Mouse (Mus musculus) embryo, embryonic 10 days (tissue): Measurements from ENCODE around the gene Palld.
A peak's percentile ranks its signal among the peaks of the same experiment; 100 is the strongest.

ENCODE experiments used
- DNase-seq: peaks from one replicate; pipeline ENCODE4 v3.0.0-alpha.2; 2015; ENCODE audit warnings: low spot score

Gene Palld

GRCm38 (mm10) chr8:61725306-61726017 lies 177.0 kb downstream of the Palld start:
- DNase-seq = no peak

GRCm38 (mm10) chr8:61722226-61722625 lies 180.3 kb downstream of the Palld start:
- DNase-seq = no peak

DNA sequence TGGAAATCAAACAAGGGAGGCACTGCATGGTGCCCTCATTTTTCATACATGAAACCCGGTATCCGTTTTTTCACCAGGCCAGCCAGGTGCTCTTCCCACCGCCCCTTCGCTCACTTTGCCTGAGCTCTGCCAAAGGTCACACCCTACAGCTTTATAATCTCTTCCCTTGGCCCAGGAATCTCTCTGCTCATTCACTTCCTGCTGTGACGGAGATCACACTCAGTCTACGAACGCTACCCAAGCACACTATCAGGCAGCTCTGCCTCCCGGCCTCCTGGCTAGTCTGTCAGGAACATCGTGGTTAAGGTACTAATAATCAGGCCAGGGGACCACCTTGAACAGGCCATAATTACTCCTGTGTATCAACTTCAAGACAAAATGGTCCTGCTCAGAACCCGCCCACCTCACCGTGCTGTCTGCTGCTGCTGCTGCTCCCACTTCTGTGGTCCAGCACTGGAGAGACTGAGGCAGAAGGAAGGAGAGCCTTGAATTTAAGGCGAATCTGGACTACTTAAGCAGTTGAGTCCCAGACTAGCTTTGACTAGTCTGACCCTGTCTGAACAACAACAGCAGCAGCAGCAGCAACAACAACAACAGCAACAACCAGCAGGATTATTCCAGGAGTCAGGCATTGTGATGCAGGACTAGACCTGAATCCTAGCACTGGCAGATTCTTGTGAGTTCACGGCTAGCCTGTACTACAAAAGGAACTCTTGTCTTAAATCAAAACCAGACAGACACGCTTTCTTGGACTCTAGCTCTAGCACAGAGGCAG lies 187.0 kb downstream of the Palld start:
- DNase-seq = no peak

DNA sequence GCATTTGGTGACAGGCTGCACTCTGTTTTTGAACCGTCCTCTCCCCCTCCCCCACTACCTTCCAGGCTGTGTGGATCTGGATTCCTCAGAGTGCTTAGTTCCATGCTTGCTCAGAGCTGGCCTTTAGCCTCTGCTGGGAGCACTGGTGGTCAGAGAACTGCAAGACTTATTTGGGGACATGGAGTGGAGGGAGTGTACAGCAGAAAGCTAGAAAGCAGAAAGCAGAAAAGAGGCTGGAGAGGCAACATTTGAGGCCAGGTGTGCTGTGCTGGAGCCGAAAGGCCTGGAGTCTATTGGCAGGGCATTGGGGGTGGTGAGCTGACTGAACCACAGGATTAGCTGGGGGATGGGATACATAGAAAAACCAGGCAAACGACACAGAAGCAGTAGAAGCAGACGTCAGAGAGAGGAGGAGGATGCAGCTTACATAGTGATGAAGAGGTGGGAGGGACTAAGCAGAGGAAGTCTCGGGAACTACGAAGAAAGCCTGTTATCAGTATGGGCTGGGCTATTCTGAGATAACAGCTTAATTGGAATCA lies 188.1 kb downstream of the Palld start:
- no peak for DNase-seq

DNA sequence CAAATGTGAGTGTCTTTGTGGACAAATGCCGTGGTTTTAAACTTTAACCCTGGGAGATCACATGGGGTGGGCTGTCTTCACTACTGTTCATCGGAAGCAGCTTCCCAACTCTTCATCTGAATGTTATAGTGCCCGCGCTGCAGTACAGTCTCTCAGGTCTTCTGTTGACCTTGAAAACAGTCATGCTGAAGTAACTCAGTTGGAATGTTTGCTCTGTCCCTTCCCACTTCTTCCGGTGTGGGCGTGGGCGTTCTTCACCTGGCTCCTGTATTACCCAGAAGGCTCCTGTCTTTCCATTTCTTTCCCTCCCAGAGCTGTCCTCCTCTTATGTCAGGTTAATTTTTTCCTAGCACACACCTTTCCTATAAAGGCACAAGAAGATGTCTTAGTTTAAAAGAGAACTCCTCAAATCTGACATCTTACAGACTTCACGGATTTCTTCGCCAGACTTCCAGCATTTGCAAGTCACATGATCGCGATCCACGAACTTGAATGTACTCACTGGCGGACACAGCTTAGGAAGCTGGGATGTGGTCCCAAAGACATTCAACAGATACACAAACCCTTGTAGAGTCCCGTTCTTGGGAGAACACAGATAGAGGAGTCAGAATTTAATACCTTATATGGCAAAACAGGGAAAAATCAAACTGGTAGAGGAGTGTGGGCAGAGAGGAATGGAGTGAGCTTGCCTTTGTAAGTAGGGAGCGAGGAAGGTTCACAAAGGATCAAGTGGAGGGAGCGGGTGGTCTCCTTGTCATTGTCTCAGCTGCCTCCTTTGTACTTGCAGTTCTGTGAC lies 189.1 kb downstream of the Palld start:
- no peak for DNase-seq

DNA sequence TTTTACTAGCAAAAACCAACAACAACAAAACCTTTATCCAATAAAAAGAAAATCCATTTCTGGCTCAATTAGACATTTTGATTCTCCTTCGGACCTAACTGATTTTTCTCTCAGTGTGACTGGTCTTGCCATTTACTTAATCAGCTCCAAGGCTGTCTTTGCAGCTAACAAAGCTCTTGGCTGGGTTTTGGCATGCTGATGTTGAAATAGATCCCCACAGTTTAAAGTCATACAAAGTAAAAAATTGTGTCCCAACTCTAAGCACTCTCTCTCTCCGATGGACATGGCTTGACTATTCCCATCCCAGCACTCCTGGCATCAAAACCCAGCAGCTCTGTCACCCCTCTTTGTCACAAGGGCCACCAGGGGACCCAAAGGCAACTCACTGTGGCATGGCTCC lies 190.1 kb downstream of the Palld start:
- no peak for DNase-seq

GRCm38 (mm10) chr8:61708586-61709305 lies 193.7 kb downstream of the Palld start:
- peak; percentile 26 for DNase-seq

- DNase-seq = no peak
Measured at GRCm38 (mm10) chr8:61705491-61705890, 197.0 kb downstream of the Palld start.

- no peak for DNase-seq
Measured at GRCm38 (mm10) chr8:61702122-61702521, 200.4 kb downstream of the Palld start.

GRCm38 (mm10) chr8:61700932-61701681 lies 201.4 kb downstream of the Palld start:
- DNase-seq = peak; percentile 54

- DNase-seq = peak; percentile 64
Measured at GRCm38 (mm10) chr8:61700298-61700697, 202.2 kb downstream of the Palld start.

- no peak for DNase-seq
Measured at GRCm38 (mm10) chr8:61698959-61699358, 203.5 kb downstream of the Palld start.

DNA sequence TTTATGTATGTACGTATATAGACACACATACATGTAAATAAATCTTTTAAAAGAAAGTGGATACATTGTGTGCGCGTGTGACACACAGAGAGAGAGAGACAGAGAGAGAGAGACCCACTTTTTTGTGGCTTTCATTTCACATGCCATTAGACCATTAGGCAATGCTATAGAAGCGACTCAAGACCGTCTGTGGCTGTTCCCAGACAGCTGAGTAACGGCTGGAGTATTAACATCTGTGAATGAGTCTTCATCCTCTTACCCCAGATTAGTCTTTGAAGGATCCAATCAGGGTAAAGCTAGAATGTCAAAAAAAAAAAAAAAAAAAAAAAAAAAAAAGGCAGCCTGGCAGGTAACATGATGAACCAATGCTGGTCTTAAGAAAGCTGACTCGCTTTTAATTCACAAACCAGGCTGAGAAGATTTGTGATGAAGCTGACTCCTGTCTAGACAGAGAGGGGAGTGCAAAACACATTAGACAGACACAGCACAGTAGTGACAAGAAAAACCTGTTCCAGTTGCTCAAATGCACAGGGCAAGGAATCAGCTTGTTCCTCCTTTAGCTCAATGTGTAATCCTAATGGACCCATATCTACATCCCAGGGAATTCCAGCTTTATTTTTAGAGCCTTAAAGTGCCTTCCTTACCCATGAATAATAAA lies 204.6 kb downstream of the Palld start:
- no peak for DNase-seq

- no peak for DNase-seq
Measured at GRCm38 (mm10) chr8:61696846-61697455, 205.5 kb downstream of the Palld start.

- no peak for DNase-seq
Measured at GRCm38 (mm10) chr8:61695416-61695815, 207.1 kb downstream of the Palld start.

DNA sequence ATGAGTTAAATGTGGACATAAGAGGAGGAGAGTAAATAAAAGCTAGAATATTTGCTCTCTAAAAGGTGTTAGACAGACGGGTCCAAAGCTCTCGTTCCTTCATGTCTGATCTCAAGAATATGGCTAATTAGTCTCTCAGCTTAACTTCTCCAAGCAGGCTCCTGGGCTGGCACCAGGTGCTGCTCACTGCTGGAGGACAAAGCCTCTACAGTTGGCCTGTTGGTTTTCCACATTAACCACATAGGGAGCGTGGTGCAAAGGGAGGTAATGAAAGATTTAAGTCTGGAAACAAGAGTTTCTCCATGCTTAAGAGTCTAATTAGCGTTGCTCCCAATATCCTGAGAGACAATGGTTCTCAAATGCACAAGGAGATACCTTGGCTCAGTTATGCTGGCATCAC lies 209.6 kb downstream of the Palld start:
- DNase-seq = no peak

DNA sequence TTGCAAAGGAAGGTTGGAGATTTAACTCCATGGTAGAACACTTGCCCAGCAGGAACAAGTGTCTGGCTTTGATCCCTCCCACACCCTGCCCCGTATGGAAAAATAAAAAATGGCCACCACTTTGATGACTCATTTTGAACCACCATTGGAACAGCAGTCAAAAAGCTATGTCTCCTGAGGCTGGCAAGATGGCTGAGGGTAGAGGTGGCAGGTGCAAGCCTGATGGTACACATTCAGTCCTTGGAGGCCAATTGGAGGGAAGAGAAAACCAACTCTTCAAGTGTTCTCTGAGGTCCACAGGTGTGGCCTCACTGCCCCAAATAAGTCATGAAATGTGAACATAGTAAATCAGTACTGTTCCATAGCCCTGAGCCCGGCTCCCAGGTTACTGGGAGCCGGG lies 210.4 kb downstream of the Palld start:
- DNase-seq = no peak

- DNase-seq = no peak
Measured at GRCm38 (mm10) chr8:61691391-61691790, 211.1 kb downstream of the Palld start.

DNA sequence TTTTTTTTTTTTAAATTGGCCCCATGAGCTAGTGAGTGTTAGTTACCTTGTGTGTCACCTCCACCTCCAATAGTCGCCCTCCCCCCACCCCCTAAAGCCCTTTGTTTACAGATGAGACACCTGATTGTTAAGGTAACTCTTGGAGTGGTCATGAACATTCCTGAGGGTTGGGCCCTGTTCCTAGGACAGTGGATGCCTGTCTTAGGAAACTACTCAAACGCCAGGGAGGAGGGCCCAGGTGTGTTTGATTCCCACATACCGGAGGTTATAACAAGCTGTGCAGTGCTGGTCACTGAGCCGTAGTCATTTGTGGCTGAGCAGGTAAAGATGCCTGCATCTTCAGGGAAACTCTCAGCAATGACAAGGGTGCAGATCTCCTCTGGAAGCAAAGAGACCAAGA lies 215.4 kb downstream of the Palld start:
- no peak for DNase-seq

DNA sequence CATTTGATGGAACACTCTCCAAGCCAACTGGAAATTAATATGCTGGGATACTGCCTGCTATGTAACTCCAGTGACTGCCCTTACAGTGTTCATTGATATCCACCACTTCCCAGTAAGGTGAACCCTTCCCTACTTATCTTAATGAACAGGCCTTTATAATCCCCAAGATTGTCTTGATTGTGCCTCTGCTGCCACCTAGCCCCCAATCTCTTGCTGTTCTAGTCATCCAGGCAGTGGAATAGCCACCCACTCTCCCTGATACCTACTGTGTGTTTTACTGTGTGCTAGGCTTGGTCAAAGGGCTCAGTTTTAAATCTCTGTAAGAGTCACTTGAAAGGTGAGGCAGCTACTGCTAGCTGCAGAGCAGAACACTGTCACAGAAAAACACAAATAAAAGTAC lies 216.2 kb downstream of the Palld start:
- DNase-seq = no peak
